Mouse (Mus musculus) hindlimb bud, embryonic 11.5 days (tissue): ENCODE measurements around the gene Abcc9.

ENCODE experiments used
- DNase-seq: peaks from one replicate; pipeline ENCODE4 v3.0.0-alpha.2; 2012; ENCODE audit warnings: low read depth, low spot score; ENCODE audit errors: extremely low spot score

Abcc9 gene

GRCm38 (mm10) chr6:142701652-142702637 is at the start of gene Abcc9:
Gene Abcc9 (minus strand): TSS chr6:142702315.
- peak; percentile 24 for DNase-seq

- no peak for DNase-seq
These were observed 49.2 kb upstream of the Abcc9 start for GRCm38 (mm10) chr6:142751365-142751764.

GRCm38 (mm10) chr6:142748057-142748708 is 46.1 kb upstream of the Abcc9 start:
- DNase-seq, result no peak

- no peak for DNase-seq
These were observed 45.0 kb upstream of the Abcc9 start for GRCm38 (mm10) chr6:142747165-142747564.

GRCm38 (mm10) chr6:142746765-142747164 is 44.6 kb upstream of the Abcc9 start:
- DNase-seq, result no peak

- DNase-seq, result no peak
These were observed 43.4 kb upstream of the Abcc9 start for GRCm38 (mm10) chr6:142745484-142745883.

- no peak for DNase-seq
These were observed 41.1 kb upstream of the Abcc9 start for GRCm38 (mm10) chr6:142743193-142743592.

GRCm38 (mm10) chr6:142741763-142742162 is 39.6 kb upstream of the Abcc9 start:
- DNase-seq, result no peak

GRCm38 (mm10) chr6:142738637-142739036 is 36.5 kb upstream of the Abcc9 start:
- DNase-seq, result no peak

GRCm38 (mm10) chr6:142738225-142738624 is 36.1 kb upstream of the Abcc9 start:
- no peak for DNase-seq

GRCm38 (mm10) chr6:142735302-142736005 is 33.3 kb upstream of the Abcc9 start:
- no peak for DNase-seq

GRCm38 (mm10) chr6:142732567-142733290 is 30.6 kb upstream of the Abcc9 start:
- no peak for DNase-seq

- no peak for DNase-seq
These were observed 23.9 kb upstream of the Abcc9 start for GRCm38 (mm10) chr6:142726032-142726431.

GRCm38 (mm10) chr6:142721731-142722130 is 19.6 kb upstream of the Abcc9 start:
- no peak for DNase-seq

- no peak for DNase-seq
These were observed 18.5 kb upstream of the Abcc9 start for GRCm38 (mm10) chr6:142720641-142721040.

- DNase-seq, result no peak
These were observed 16.1 kb upstream of the Abcc9 start for GRCm38 (mm10) chr6:142718167-142718566.

- DNase-seq, result no peak
These were observed 15.1 kb upstream of the Abcc9 start for GRCm38 (mm10) chr6:142717186-142717585.

- DNase-seq, result no peak
These were observed 12.9 kb upstream of the Abcc9 start for GRCm38 (mm10) chr6:142715026-142715425.

- no peak for DNase-seq
These were observed 9.0 kb upstream of the Abcc9 start for GRCm38 (mm10) chr6:142711106-142711505.

GRCm38 (mm10) chr6:142710690-142711089 is 8.6 kb upstream of the Abcc9 start:
- no peak for DNase-seq

- no peak for DNase-seq
These were observed 6.3 kb upstream of the Abcc9 start for GRCm38 (mm10) chr6:142708369-142708768.
